Mouse (Mus musculus): Measurements from ENCODE around the gene Ddias. TPM values are rescaled to one million over a fixed set of nuclear protein-coding genes. Genes with fewer than 3 reads are reported as not detected.
A peak's percentile ranks its signal among the peaks of the same experiment; 100 is the strongest.

Ddias gene
- polyA plus RNA-seq, 1 experiment from 2014 or later = 1.1 TPM

- H3K9ac ChIP-seq (replicated peaks; ENCODE audit: low read depth) = no peak overlapping the region
- no peaks in the 10 kb centered on the region for H3K4me1 ChIP-seq (ENCODE audit: insufficient read depth, low read depth, low read length)
- WGBS = 49% methylated on average over 3 of the region's 3 CpGs
- TF ChIP-seq CTCF (IDR thresholded peaks at IDR 0.05) = peak; percentile 15; the same call in 1 of the 2 replicates
- no peak for TF ChIP-seq EP300 (IDR thresholded peaks at IDR 0.05)
- ATAC-seq (no peak), DNase-seq (ENCODE audit: low spot score) (no peak)
- no peak overlapping the region for H3K4me3 ChIP-seq (ENCODE audit: low read depth, low read length)
- no peaks in the 10 kb centered on the region for H3K27me3 ChIP-seq (replicated peaks; ENCODE audit: insufficient read depth, low read length)
- H3K4me2 ChIP-seq (replicated peaks; ENCODE audit: low read depth, low read length) = no peak overlapping the region
- H3K9me3 ChIP-seq (ENCODE audit: low read length) = no peaks in the 10 kb centered on the region
- H3K27ac ChIP-seq (ENCODE audit: low read length) = no peak overlapping the region
- H3K36me3 ChIP-seq (ENCODE audit: insufficient read depth, low read length) = no peaks in the 10 kb centered on the region
Observed at GRCm38 (mm10) chr7:92837907-92838306, 36.1 kb downstream of the Ddias start.

GRCm38 (mm10) chr7:92837226-92837625 lies 36.8 kb downstream of the Ddias start:
- H3K36me3 ChIP-seq (ENCODE audit: insufficient read depth, low read length) = no peaks in the 10 kb centered on the region
- WGBS = 69% methylated on average over 11 of the region's 11 CpGs
- no peaks in the 10 kb centered on the region for H3K9me3 ChIP-seq (ENCODE audit: low read length)
- no peaks in the 10 kb centered on the region for H3K27me3 ChIP-seq (replicated peaks; ENCODE audit: insufficient read depth, low read length)
- DNase-seq (ENCODE audit: low spot score) = peak; percentile 18
- H3K4me1 ChIP-seq (ENCODE audit: insufficient read depth, low read depth, low read length) = no peaks in the 10 kb centered on the region
- no peak for ATAC-seq
- no peak overlapping the region for H3K9ac ChIP-seq (replicated peaks; ENCODE audit: low read depth)
- TF ChIP-seq EP300 (IDR thresholded peaks at IDR 0.05) = no peak
- TF ChIP-seq CTCF (IDR thresholded peaks at IDR 0.05) = no peak
- no peak overlapping the region for H3K4me3 ChIP-seq (ENCODE audit: low read depth, low read length)
- H3K27ac ChIP-seq (ENCODE audit: low read length) = no peak overlapping the region
- H3K4me2 ChIP-seq (replicated peaks; ENCODE audit: low read depth, low read length) = no peak overlapping the region

GRCm38 (mm10) chr7:92836447-92836846 lies 37.6 kb downstream of the Ddias start:
- no peak overlapping the region for H3K4me3 ChIP-seq (ENCODE audit: low read depth, low read length)
- H3K36me3 ChIP-seq (ENCODE audit: insufficient read depth, low read length) = no peaks in the 10 kb centered on the region
- TF ChIP-seq EP300 (IDR thresholded peaks at IDR 0.05) = no peak
- TF ChIP-seq CTCF (IDR thresholded peaks at IDR 0.05) = no peak
- no peaks in the 10 kb centered on the region for H3K9me3 ChIP-seq (ENCODE audit: low read length)
- no peaks in the 10 kb centered on the region for H3K4me1 ChIP-seq (ENCODE audit: insufficient read depth, low read depth, low read length)
- no peak overlapping the region for H3K27ac ChIP-seq (ENCODE audit: low read length)
- H3K27me3 ChIP-seq (replicated peaks; ENCODE audit: insufficient read depth, low read length) = no peaks in the 10 kb centered on the region
- 75% methylated on average over 3 of the region's 3 CpGs for WGBS
- ATAC-seq = no peak
- H3K9ac ChIP-seq (replicated peaks; ENCODE audit: low read depth) = no peak overlapping the region
- no peak overlapping the region for H3K4me2 ChIP-seq (replicated peaks; ENCODE audit: low read depth, low read length)
- no peak for DNase-seq (ENCODE audit: low spot score)

- DNase-seq (ENCODE audit: low spot score) = no peak
- Histone ChIP-seq H3K36me3 (ENCODE audit: insufficient read depth, low read length) (no peaks in the 10 kb centered on the region), H3K9me3 (ENCODE audit: low read length) (no peaks in the 10 kb centered on the region), H3K27ac (ENCODE audit: low read length) (no peak overlapping the region), H3K4me1 (ENCODE audit: insufficient read depth, low read depth, low read length) (no peaks in the 10 kb centered on the region), H3K4me2 (replicated peaks; ENCODE audit: low read depth, low read length) (no peak overlapping the region), H3K9ac (replicated peaks; ENCODE audit: low read depth) (no peak overlapping the region), H3K4me3 (ENCODE audit: low read depth, low read length) (no peak overlapping the region), H3K27me3 (replicated peaks; ENCODE audit: insufficient read depth, low read length) (no peaks in the 10 kb centered on the region)
- 85% methylated on average over 2 of the region's 2 CpGs for WGBS
- ATAC-seq = no peak
- TF ChIP-seq CTCF (IDR thresholded peaks at IDR 0.05) (no peak), EP300 (IDR thresholded peaks at IDR 0.05) (no peak)
Observed at GRCm38 (mm10) chr7:92834391-92834790, 39.7 kb downstream of the Ddias start.

GRCm38 (mm10) chr7:92832395-92832794 lies 41.7 kb downstream of the Ddias start:
- 71% methylated on average over 6 of the region's 6 CpGs for WGBS

GRCm38 (mm10) chr7:92827981-92828380 lies 46.1 kb downstream of the Ddias start:
- WGBS = 45% methylated on average over 3 of the region's 3 CpGs
- TF ChIP-seq CTCF (IDR thresholded peaks at IDR 0.05) (peak; percentile 66), EP300 (IDR thresholded peaks at IDR 0.05) (no peak)
- peak; percentile 47 for DNase-seq (ENCODE audit: low spot score)

More at GRCm38 (mm10) chr7:92832395-92832794, 41.7 kb downstream of the Ddias start:
- no peaks in the 10 kb centered on the region for H3K27me3 ChIP-seq (replicated peaks; ENCODE audit: insufficient read depth, low read length)
- H3K9me3 ChIP-seq (ENCODE audit: low read length) = no peaks in the 10 kb centered on the region
- no peak overlapping the region for H3K4me2 ChIP-seq (replicated peaks; ENCODE audit: low read depth, low read length)
- no peaks in the 10 kb centered on the region for H3K36me3 ChIP-seq (ENCODE audit: insufficient read depth, low read length)
- TF ChIP-seq CTCF (IDR thresholded peaks at IDR 0.05) (no peak), EP300 (IDR thresholded peaks at IDR 0.05) (no peak)
- H3K4me3 ChIP-seq (ENCODE audit: low read depth, low read length) = no peak overlapping the region
- DNase-seq (ENCODE audit: low spot score) (no peak), ATAC-seq (no peak)
- H3K4me1 ChIP-seq (ENCODE audit: insufficient read depth, low read depth, low read length) = no peaks in the 10 kb centered on the region
- no peak overlapping the region for H3K27ac ChIP-seq (ENCODE audit: low read length)
- no peak overlapping the region for H3K9ac ChIP-seq (replicated peaks; ENCODE audit: low read depth)

GRCm38 (mm10) chr7:92826248-92826647 lies 47.8 kb downstream of the Ddias start:
- Histone ChIP-seq H3K4me1 (ENCODE audit: insufficient read depth, low read depth, low read length) (no peaks in the 10 kb centered on the region), H3K27ac (ENCODE audit: low read length) (no peak overlapping the region), H3K4me3 (ENCODE audit: low read depth, low read length) (no peak overlapping the region), H3K4me2 (replicated peaks; ENCODE audit: low read depth, low read length) (no peak overlapping the region), H3K9ac (replicated peaks; ENCODE audit: low read depth) (no peak overlapping the region), H3K27me3 (replicated peaks; ENCODE audit: insufficient read depth, low read length) (no peaks in the 10 kb centered on the region), H3K36me3 (ENCODE audit: insufficient read depth, low read length) (no peaks in the 10 kb centered on the region), H3K9me3 (ENCODE audit: low read length) (no peaks in the 10 kb centered on the region)
- WGBS = 76% methylated on average over 3 of the region's 3 CpGs
- no peak for TF ChIP-seq CTCF (IDR thresholded peaks at IDR 0.05)
- TF ChIP-seq EP300 (IDR thresholded peaks at IDR 0.05) = no peak
- no peak for DNase-seq (ENCODE audit: low spot score)
- no peak for ATAC-seq

More at GRCm38 (mm10) chr7:92827981-92828380, 46.1 kb downstream of the Ddias start:
- no peaks in the 10 kb centered on the region for H3K9me3 ChIP-seq (ENCODE audit: low read length)
- no peak overlapping the region for H3K9ac ChIP-seq (replicated peaks; ENCODE audit: low read depth)
- H3K36me3 ChIP-seq (ENCODE audit: insufficient read depth, low read length) = no peaks in the 10 kb centered on the region
- no peak overlapping the region for H3K27ac ChIP-seq (ENCODE audit: low read length)
- H3K4me1 ChIP-seq (ENCODE audit: insufficient read depth, low read depth, low read length) = no peaks in the 10 kb centered on the region
- no peak overlapping the region for H3K4me3 ChIP-seq (ENCODE audit: low read depth, low read length)
- H3K4me2 ChIP-seq (replicated peaks; ENCODE audit: low read depth, low read length) = no peak overlapping the region
- no peaks in the 10 kb centered on the region for H3K27me3 ChIP-seq (replicated peaks; ENCODE audit: insufficient read depth, low read length)
- peak; percentile 62 for ATAC-seq

Data from lung, postnatal 0 days (tissue).